21 mouse cellular contexts compared by ENCODE assay signal in genomic region chr4:56582405-56582804, GRCm38 (mm10).
"Had no signal": no experiment of that assay in that cellular context is flagged by ENCODE, and none has a peak within 500 bp of the region (broad histone marks: within the 10 kb centered on the region; RNA-seq: fewer than 3 reads in every experiment).

No protein-coding gene starts in this region.

- H3K36me3 ChIP-seq: kidney, embryonic 15.5 days; limb, embryonic 10.5 days; limb, embryonic 13.5 days; liver, embryonic 13.5 days; midbrain, embryonic 12.5 days; neural tube, embryonic 13.5 days had no signal

- DNase-seq: kidney, adult 11 months; kidney, adult 8-10 months; kidney, postnatal 10 days; kidney, postnatal 36 days; layer of hippocampus, postnatal 36 days; liver; liver, embryonic 13.5 days; lung, adult 2 months; lung, postnatal 14 days; retina, postnatal 1 day; right cerebral cortex, postnatal 25 days; spleen, adult 18-20 months; thymus, postnatal 25 days had no signal

- H3K4me1 ChIP-seq: kidney, embryonic 15.5 days; limb, embryonic 10.5 days; limb, embryonic 13.5 days; liver, embryonic 13.5 days; midbrain, embryonic 12.5 days; neural tube, embryonic 13.5 days had no signal

- H3K9me3 ChIP-seq: kidney, embryonic 15.5 days; limb, embryonic 10.5 days; limb, embryonic 13.5 days; liver, embryonic 13.5 days; midbrain, embryonic 12.5 days; neural tube, embryonic 13.5 days had no signal

- ATAC-seq: midbrain, embryonic 16.5 days had no signal

- H3K9ac ChIP-seq: kidney, embryonic 15.5 days; limb, embryonic 13.5 days; liver, embryonic 13.5 days; midbrain, embryonic 12.5 days; neural tube, embryonic 13.5 days had no signal

- H3K27ac ChIP-seq: kidney, embryonic 15.5 days; limb, embryonic 10.5 days; limb, embryonic 13.5 days; liver, embryonic 13.5 days; macrophage; midbrain, embryonic 12.5 days; neural tube, embryonic 13.5 days had no signal

- H3K4me2 ChIP-seq: kidney, embryonic 15.5 days; limb, embryonic 13.5 days; liver, embryonic 13.5 days; midbrain, embryonic 12.5 days; neural tube, embryonic 13.5 days had no signal

- H3K27me3 ChIP-seq: kidney, embryonic 15.5 days; limb, embryonic 13.5 days; liver, embryonic 13.5 days; midbrain, embryonic 12.5 days; neural tube, embryonic 13.5 days had no signal

- H3K4me3 ChIP-seq: kidney, embryonic 15.5 days; limb, embryonic 10.5 days; limb, embryonic 13.5 days; liver, embryonic 13.5 days; midbrain, embryonic 12.5 days; myocyte; neural tube, embryonic 13.5 days had no signal
